Mouse (Mus musculus): Measurements from ENCODE around the gene Mup7.
"Not testable (repeated sequence)": the region's sequence is repeated elsewhere in the genome, so short reads cannot be mapped to it uniquely, and the experiment has no call there.

GRCm38 (mm10) chr4:60020141-60020540 is 50.1 kb downstream of the Mup7 start:
- TF ChIP-seq POLR2A (IDR thresholded peaks at IDR 0.05; ENCODE audit: borderline replicate concordance, insufficient read depth, low read length); CTCF (IDR thresholded peaks at IDR 0.05; ENCODE audit: borderline replicate concordance, insufficient read depth, low read depth, low read length): not testable (repeated sequence)
